Mouse (Mus musculus) stomach, embryonic 16.5 days (tissue): ENCODE measurements around the gene Sytl5. TPM values are rescaled to one million over a fixed set of nuclear protein-coding genes. Genes with fewer than 3 reads are reported as not detected.

ENCODE experiments used
- ATAC-seq: fragments of 200-750 bp; cut with Nextera tagmentation; 2 replicates; pipeline ENCODE4 v1.8.0; 2017; ENCODE audit warnings: moderate number of reproducible peaks, moderate TSS enrichment; ENCODE audit not compliant: insufficient read depth, low FRiP score
- H3K27ac ChIP-seq: fragments of 300-500 bp; sonication (generic); 2 replicates; pipeline ENCODE4 v1.5.1; 2014; ENCODE audit warnings: low read length
- H3K27me3 ChIP-seq: fragments of 300-500 bp; sonication (generic); 2 replicates; pipeline ENCODE4 v1.6.1; 2014; ENCODE audit warnings: low read length, control low read depth, mixed read lengths; ENCODE audit not compliant: control insufficient read depth, insufficient read depth
- H3K36me3 ChIP-seq: fragments of 300-500 bp; sonication (generic); 2 replicates; pipeline ENCODE4 v1.6.1; 2014; ENCODE audit warnings: low read length; ENCODE audit not compliant: control insufficient read depth, insufficient read depth
- H3K4me1 ChIP-seq: fragments of 300-500 bp; sonication (generic); 2 replicates; pipeline ENCODE4 v1.6.1; 2014; ENCODE audit warnings: low read length, control low read depth, mixed read lengths; ENCODE audit not compliant: control insufficient read depth, insufficient read depth
- H3K4me2 ChIP-seq: fragments of 300-500 bp; sonication (generic); 2 replicates; pipeline ENCODE4 v1.6.1; 2014; ENCODE audit warnings: low read depth, low read length, mixed read lengths
- H3K4me3 ChIP-seq: fragments of 300-500 bp; sonication (generic); replicated peaks from 2 replicates; pipeline ENCODE4 v1.5.1; 2014; ENCODE audit warnings: mild to moderate bottlenecking, low read length
- H3K9ac ChIP-seq: fragments of 300-500 bp; sonication (generic); 2 replicates; pipeline ENCODE4 v1.6.1; 2014; ENCODE audit warnings: low read length
- H3K9me3 ChIP-seq: fragments of 300-500 bp; sonication (generic); replicated peaks from 2 replicates; pipeline ENCODE4 v1.6.1; 2016; ENCODE audit warnings: low read length, control low read depth; ENCODE audit not compliant: control insufficient read depth
- WGBS: fragments of 180-500 bp; shearing (Covaris S2); extraction: QIAGEN DNeasy Blood & Tissue Kit; methylation state at CpG from one replicate; pipeline ENCODE4 v1.1.7; 2014; 5-methylcytosine and 5-hydroxymethylcytosine counted together
- polyA plus RNA-seq: library from polyadenylated mRNA; unstranded; fragments of >200 nt; fragmentation: Nextera tagmentation; extraction: Ambion mirVana; gene quantifications from 2 replicates; pipeline ENCODE4 v1.2.1, GENCODE M21; 2015

The Sytl5 gene
- 2.8 and 3.0 TPM in 2 replicates for polyA plus RNA-seq

DNA sequence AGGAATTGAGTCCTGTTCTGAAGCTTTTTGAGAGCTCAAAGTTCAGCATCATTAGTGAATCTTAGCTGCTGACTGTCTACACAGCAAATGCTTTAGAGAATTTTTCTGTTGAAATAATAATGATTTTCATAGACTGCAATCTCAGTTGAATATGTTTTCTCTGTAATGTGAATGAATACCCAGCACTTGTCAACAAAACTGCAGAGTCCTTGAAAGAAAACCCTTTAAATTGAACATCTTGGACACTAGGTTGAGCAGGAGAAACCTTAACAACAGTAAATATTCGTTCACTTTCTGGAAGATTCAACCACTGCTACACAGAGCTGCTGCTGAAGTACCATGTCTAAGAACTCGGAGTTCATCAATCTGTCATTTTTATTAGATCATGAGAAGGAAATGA lies at the start of gene Sytl5:
TSS of gene Sytl5 (plus strand) at position 301 of the 400 bp plus-strand sequence.
- Histone ChIP-seq H3K9me3 (no peaks in the 10 kb centered on the region), H3K27ac (no peak within 1 kb of the TSS), H3K27me3 (no peaks in the 10 kb centered on the region), H3K4me2 (no peak within 1 kb of the TSS), H3K4me3 (no peak within 1 kb of the TSS), H3K4me1 (no peaks in the 10 kb centered on the region), H3K9ac (no peak within 1 kb of the TSS), H3K36me3 (no peaks in the 10 kb centered on the region)
- WGBS: 71% methylated on average over 2 of the region's 2 CpGs
- no peak for ATAC-seq

DNA sequence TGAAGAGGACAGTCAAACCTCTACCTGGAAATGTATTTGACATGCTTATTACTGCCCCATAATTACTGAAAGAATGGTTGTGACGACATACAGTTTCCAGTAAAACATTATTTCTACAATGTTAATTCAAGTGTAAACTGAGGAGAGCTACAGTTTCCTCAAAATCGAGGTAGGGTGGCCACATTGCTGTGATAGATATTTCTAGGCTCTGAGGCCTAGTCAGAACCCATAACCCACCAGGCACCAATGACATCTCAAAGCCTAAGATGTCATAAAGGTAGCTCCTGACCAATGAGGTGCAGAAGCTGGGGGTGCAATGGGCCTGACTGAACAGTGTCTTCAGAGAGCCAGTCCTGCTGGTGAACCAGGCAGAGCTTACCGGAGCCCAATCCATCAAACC lies 38.8 kb upstream of the Sytl5 start, which contains the start of gene Hypm:
TSS of gene Hypm (plus strand) at position 301 of the 400 bp plus-strand sequence.
- 79% methylated on average over 3 of the region's 3 CpGs for WGBS

GRCm38 (mm10) chrX:9849403-9849802 lies 36.0 kb upstream of the Sytl5 start, which contains the start of gene H2al3:
Gene H2al3, plus strand, starts transcription at chrX:9849703.
- Histone ChIP-seq H3K9ac (no peak within 1 kb of the TSS), H3K9me3 (no peaks in the 10 kb centered on the region), H3K4me1 (no peaks in the 10 kb centered on the region), H3K4me3 (no peak within 1 kb of the TSS), H3K4me2 (no peak within 1 kb of the TSS), H3K27ac (no peak within 1 kb of the TSS), H3K27me3 (no peaks in the 10 kb centered on the region), H3K36me3 (no peaks in the 10 kb centered on the region)
- no peak for ATAC-seq
- WGBS: 35% methylated on average over 1 of the region's 1 CpGs

More for the DNA sequence above, 38.8 kb upstream of the Sytl5 start, which contains the start of gene Hypm:
- no peaks in the 10 kb centered on the region for H3K36me3 ChIP-seq
- H3K27ac ChIP-seq: no peak within 1 kb of the TSS
- H3K9ac ChIP-seq: no peak within 1 kb of the TSS
- H3K4me1 ChIP-seq: no peaks in the 10 kb centered on the region
- H3K9me3 ChIP-seq: no peaks in the 10 kb centered on the region
- no peak for ATAC-seq
- no peak within 1 kb of the TSS for H3K4me2 ChIP-seq
- H3K27me3 ChIP-seq: no peaks in the 10 kb centered on the region
- H3K4me3 ChIP-seq: no peak within 1 kb of the TSS

GRCm38 (mm10) chrX:9861859-9862258 lies 23.6 kb upstream of the Sytl5 start:
- no peaks in the 10 kb centered on the region for H3K36me3 ChIP-seq
- H3K27ac ChIP-seq: no peak overlapping the region
- WGBS: 55% methylated on average over 2 of the region's 2 CpGs
- H3K4me1 ChIP-seq: no peaks in the 10 kb centered on the region
- H3K27me3 ChIP-seq: no peaks in the 10 kb centered on the region
- no peak overlapping the region for H3K4me3 ChIP-seq
- ATAC-seq: peak; percentile 64; the same call in 1 of the 2 replicates
- no peaks in the 10 kb centered on the region for H3K9me3 ChIP-seq
- H3K9ac ChIP-seq: no peak overlapping the region
- no peak overlapping the region for H3K4me2 ChIP-seq

DNA sequence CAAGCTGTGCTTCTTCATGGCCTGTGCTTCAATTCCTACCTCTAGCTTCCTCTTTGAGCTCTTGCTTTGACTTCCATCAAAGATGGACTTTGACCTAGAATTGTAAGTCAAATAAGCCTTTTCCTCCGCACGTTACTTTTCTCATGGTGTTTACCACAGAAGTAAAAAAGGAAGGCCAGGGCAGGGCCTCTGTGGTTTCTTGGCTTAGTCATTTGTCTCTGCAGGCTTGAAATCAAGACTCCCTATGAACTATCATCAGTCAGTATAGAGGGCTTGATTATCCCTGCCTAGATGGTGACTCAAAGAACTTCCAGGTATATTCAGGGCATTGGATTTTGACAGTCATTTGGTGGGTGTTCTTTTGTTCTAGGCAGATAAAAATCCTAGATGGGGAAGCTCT lies 9.9 kb upstream of the Sytl5 start:
- Histone ChIP-seq H3K27me3 (no peaks in the 10 kb centered on the region), H3K36me3 (no peaks in the 10 kb centered on the region), H3K4me3 (no peak overlapping the region), H3K9ac (no peak overlapping the region), H3K9me3 (no peaks in the 10 kb centered on the region), H3K4me2 (no peak overlapping the region), H3K4me1 (no peaks in the 10 kb centered on the region), H3K27ac (no peak overlapping the region)
- ATAC-seq: no peak
- WGBS: 74% methylated on average over 2 of the region's 2 CpGs

- 38% methylated on average over 2 of the region's 2 CpGs for WGBS
- Histone ChIP-seq H3K9me3 (no peaks in the 10 kb centered on the region), H3K27ac (no peak overlapping the region), H3K4me1 (no peaks in the 10 kb centered on the region), H3K4me3 (no peak overlapping the region), H3K36me3 (no peaks in the 10 kb centered on the region), H3K9ac (no peak overlapping the region), H3K27me3 (no peaks in the 10 kb centered on the region), H3K4me2 (no peak overlapping the region)
- ATAC-seq: no peak
Measured at GRCm38 (mm10) chrX:9909572-9909971, 24.1 kb downstream of the Sytl5 start.

GRCm38 (mm10) chrX:9933839-9934238 lies 48.4 kb downstream of the Sytl5 start:
- no peak overlapping the region for H3K4me2 ChIP-seq
- no peaks in the 10 kb centered on the region for H3K27me3 ChIP-seq
- H3K9ac ChIP-seq: no peak overlapping the region
- H3K4me3 ChIP-seq: no peak overlapping the region
- H3K9me3 ChIP-seq: no peaks in the 10 kb centered on the region
- no peak for ATAC-seq
- H3K36me3 ChIP-seq: no peaks in the 10 kb centered on the region
- H3K4me1 ChIP-seq: no peaks in the 10 kb centered on the region
- H3K27ac ChIP-seq: no peak overlapping the region

- Histone ChIP-seq H3K9ac (no peak overlapping the region), H3K9me3 (no peaks in the 10 kb centered on the region), H3K27me3 (no peaks in the 10 kb centered on the region), H3K4me1 (no peaks in the 10 kb centered on the region), H3K36me3 (no peaks in the 10 kb centered on the region), H3K27ac (no peak overlapping the region), H3K4me2 (no peak overlapping the region), H3K4me3 (no peak overlapping the region)
- ATAC-seq: no peak
Measured at GRCm38 (mm10) chrX:9984094-9984669, 98.8 kb downstream of the Sytl5 start.

DNA sequence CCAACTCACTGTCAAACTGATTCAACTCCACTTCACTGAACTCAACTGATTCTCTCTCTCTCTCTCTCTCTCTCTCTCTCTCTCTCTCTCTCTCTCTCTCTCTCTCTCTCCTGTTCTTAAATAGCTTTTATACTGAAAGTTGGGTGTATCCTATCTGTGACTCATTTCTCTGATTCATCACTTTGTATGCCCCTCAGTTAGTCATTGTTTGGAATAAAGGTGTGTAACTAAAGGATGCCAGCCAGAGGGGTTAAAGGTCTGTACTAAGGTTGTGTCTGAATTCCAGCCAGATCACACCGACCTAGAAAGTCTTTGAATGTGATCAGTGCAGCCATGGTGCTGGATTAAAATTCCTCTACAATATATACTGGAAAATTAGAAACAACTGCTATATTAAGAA lies 115.3 kb downstream of the Sytl5 start:
- no peak overlapping the region for H3K4me2 ChIP-seq
- no peaks in the 10 kb centered on the region for H3K9me3 ChIP-seq
- no peaks in the 10 kb centered on the region for H3K36me3 ChIP-seq
- H3K4me1 ChIP-seq: no peaks in the 10 kb centered on the region
- no peak overlapping the region for H3K4me3 ChIP-seq
- no peak overlapping the region for H3K9ac ChIP-seq
- no peak for ATAC-seq
- 64% methylated on average over 1 of the region's 1 CpGs for WGBS
- H3K27me3 ChIP-seq: no peaks in the 10 kb centered on the region
- no peak overlapping the region for H3K27ac ChIP-seq
